Mouse (Mus musculus): Measurements from ENCODE around the gene Slc6a1. TPM values are rescaled to one million over a fixed set of nuclear protein-coding genes. Genes with fewer than 3 reads are reported as not detected.

The Slc6a1 gene
- polyA plus RNA-seq (2017; shearing (Covaris generic)): under 1 TPM in 1 of 2 experiments, not detected in 1; 0.22 TPM

- no peak for ATAC-seq
Observed at GRCm38 (mm10) chr6:114282469-114283277, at the start of gene Slc6a1. TSS of gene Slc6a1 (plus strand) at chr6:114282635.

- ATAC-seq: no peak
Observed at GRCm38 (mm10) chr6:114238892-114239644, 43.4 kb upstream of the Slc6a1 start.

GRCm38 (mm10) chr6:114245665-114246064, 36.8 kb upstream of the Slc6a1 start:
- no peak for ATAC-seq

- no peak for ATAC-seq
Observed at GRCm38 (mm10) chr6:114250311-114250710, 32.1 kb upstream of the Slc6a1 start.

- ATAC-seq: no peak
Observed at GRCm38 (mm10) chr6:114254927-114255326, 27.5 kb upstream of the Slc6a1 start.

GRCm38 (mm10) chr6:114257762-114258361, 24.6 kb upstream of the Slc6a1 start:
- no peak for ATAC-seq

GRCm38 (mm10) chr6:114258661-114259193, 23.7 kb upstream of the Slc6a1 start:
- no peak for ATAC-seq

GRCm38 (mm10) chr6:114261609-114262008, 20.8 kb upstream of the Slc6a1 start:
- no peak for ATAC-seq

GRCm38 (mm10) chr6:114264010-114264409, 18.4 kb upstream of the Slc6a1 start:
- no peak for ATAC-seq

- no peak for ATAC-seq
Observed at GRCm38 (mm10) chr6:114264426-114264825, 18.0 kb upstream of the Slc6a1 start.

GRCm38 (mm10) chr6:114266273-114266672, 16.2 kb upstream of the Slc6a1 start:
- no peak for ATAC-seq

GRCm38 (mm10) chr6:114267979-114268378, 14.5 kb upstream of the Slc6a1 start:
- ATAC-seq: no peak

GRCm38 (mm10) chr6:114269589-114269988, 12.8 kb upstream of the Slc6a1 start:
- no peak for ATAC-seq

GRCm38 (mm10) chr6:114270799-114271198, 11.6 kb upstream of the Slc6a1 start:
- no peak for ATAC-seq

GRCm38 (mm10) chr6:114272279-114272678, 10.2 kb upstream of the Slc6a1 start:
- ATAC-seq: no peak

GRCm38 (mm10) chr6:114273997-114274728, 8.3 kb upstream of the Slc6a1 start:
- ATAC-seq: no peak

- no peak for ATAC-seq
Observed at GRCm38 (mm10) chr6:114275800-114276199, 6.6 kb upstream of the Slc6a1 start.

- ATAC-seq: no peak
Observed at GRCm38 (mm10) chr6:114283278-114283770, 889 bp downstream of the Slc6a1 start.

- no peak for ATAC-seq
Observed at GRCm38 (mm10) chr6:114283927-114284703, 1.7 kb downstream of the Slc6a1 start.

- no peak for ATAC-seq
Observed at GRCm38 (mm10) chr6:114285424-114285823, 3.0 kb downstream of the Slc6a1 start.

- ATAC-seq: no peak
Observed at GRCm38 (mm10) chr6:114289106-114289505, 6.7 kb downstream of the Slc6a1 start.

Data from activated CD4-positive, CD25-positive, alpha-beta regulatory T cell, adult 4 months (primary cell).